Mouse (Mus musculus) embryonic facial prominence, embryonic 11.5 days (tissue): ENCODE data around the gene Lrmda. TPM values are rescaled to one million over a fixed set of nuclear protein-coding genes. Genes with fewer than 3 reads are reported as not detected.

ENCODE experiments used
- ATAC-seq: fragments of 200-750 bp; cut with Nextera tagmentation; replicated peaks from 2 replicates; pipeline ENCODE4 v1.8.0; 2017; ENCODE audit warnings: low read depth; ENCODE audit not compliant: insufficient number of reproducible peaks, low FRiP score, low TSS enrichment
- DNase-seq: peaks from one replicate; pipeline ENCODE4 v3.0.0-alpha.2; 2015; ENCODE audit warnings: low spot score
- H3K27ac ChIP-seq: fragments of 300-500 bp; sonication (generic); replicated peaks from 2 replicates; pipeline ENCODE4 v1.5.1; 2014; ENCODE audit warnings: mild to moderate bottlenecking, low read depth, low read length, control low read depth
- H3K27me3 ChIP-seq: fragments of 300-500 bp; sonication (generic); 2 replicates; pipeline ENCODE4 v1.6.1; 2014; ENCODE audit warnings: mild to moderate bottlenecking, low read length, moderate library complexity, mixed read lengths; ENCODE audit not compliant: control insufficient read depth, insufficient read depth
- H3K36me3 ChIP-seq: fragments of 300-500 bp; sonication (generic); replicated peaks from 2 replicates; pipeline ENCODE4 v1.6.1; 2014; ENCODE audit warnings: low read depth, mild to moderate bottlenecking, low read length, moderate library complexity, mixed read lengths; ENCODE audit not compliant: control insufficient read depth, insufficient read depth
- H3K4me1 ChIP-seq: fragments of 300-500 bp; sonication (generic); 2 replicates; pipeline ENCODE4 v1.6.1; 2014; ENCODE audit warnings: low read length, mixed read lengths; ENCODE audit not compliant: control insufficient read depth, insufficient read depth
- H3K4me2 ChIP-seq: fragments of 300-500 bp; sonication (generic); 2 replicates; pipeline ENCODE4 v1.6.1; 2014; ENCODE audit warnings: low read depth, mild to moderate bottlenecking, control low read depth, low read length, moderate library complexity
- H3K4me3 ChIP-seq: fragments of 300-500 bp; sonication (generic); 2 replicates; pipeline ENCODE4 v1.5.1; 2014; ENCODE audit warnings: low read depth, low read length, control low read depth
- H3K9ac ChIP-seq: fragments of 300-500 bp; sonication (generic); replicated peaks from 2 replicates; pipeline ENCODE4 v1.6.1; 2014; ENCODE audit warnings: mild to moderate bottlenecking, control low read depth, low read length
- H3K9me3 ChIP-seq: fragments of 300-500 bp; sonication (generic); replicated peaks from 2 replicates; pipeline ENCODE4 v1.6.1; 2016; ENCODE audit warnings: mild to moderate bottlenecking, low read length, inconsistent platforms, mixed read lengths; ENCODE audit not compliant: control insufficient read depth
- WGBS: fragments of 180-500 bp; shearing (Covaris S2); extraction: QIAGEN DNeasy Blood & Tissue Kit; methylation state at CpG from one replicate; pipeline ENCODE4 v1.1.7; 2014; 5-methylcytosine and 5-hydroxymethylcytosine counted together
- polyA plus RNA-seq: library from polyadenylated mRNA; unstranded; fragments of >200 nt; fragmentation: Nextera tagmentation; extraction: Ambion mirVana; gene quantifications from 2 replicates; pipeline ENCODE4 v1.2.1, GENCODE M21; 2014

Lrmda gene
- polyA plus RNA-seq, 1 experiment from 2014 or later = 0.22 TPM

GRCm38 (mm10) chr14:22051941-22052664 is 32.6 kb downstream of the Lrmda start:
- Histone ChIP-seq H3K27me3 (no peaks in the 10 kb centered on the region), H3K4me1 (0 out of 2 replicates have a peak, but pooled peaks cover 3% of the 10 kb centered on the region), H3K4me2 (no peak overlapping the region), H3K36me3 (no peaks in the 10 kb centered on the region), H3K4me3 (no peak overlapping the region), H3K9me3 (no peaks in the 10 kb centered on the region), H3K27ac (no peak overlapping the region), H3K9ac (no peak overlapping the region)
- DNase-seq (no peak), ATAC-seq (no peak)
- 78% methylated on average over 14 of the region's 14 CpGs for WGBS

GRCm38 (mm10) chr14:22055630-22056029 is 36.1 kb downstream of the Lrmda start:
- Histone ChIP-seq H3K36me3 (no peaks in the 10 kb centered on the region), H3K4me1 (no peaks in the 10 kb centered on the region), H3K9me3 (no peaks in the 10 kb centered on the region), H3K4me2 (no peak overlapping the region), H3K4me3 (no peak overlapping the region), H3K9ac (no peak overlapping the region), H3K27ac (no peak overlapping the region), H3K27me3 (no peaks in the 10 kb centered on the region)
- WGBS = 63% methylated on average over 8 of the region's 8 CpGs
- ATAC-seq (no peak), DNase-seq (no peak)

GRCm38 (mm10) chr14:22056246-22056645 is 36.7 kb downstream of the Lrmda start:
- Histone ChIP-seq H3K4me2 (no peak overlapping the region), H3K4me1 (no peaks in the 10 kb centered on the region), H3K36me3 (no peaks in the 10 kb centered on the region), H3K4me3 (no peak overlapping the region), H3K9ac (no peak overlapping the region), H3K9me3 (no peaks in the 10 kb centered on the region), H3K27ac (no peak overlapping the region), H3K27me3 (no peaks in the 10 kb centered on the region)
- 88% methylated on average over 4 of the region's 4 CpGs for WGBS
- ATAC-seq (no peak), DNase-seq (no peak)

GRCm38 (mm10) chr14:22058729-22059128 is 39.2 kb downstream of the Lrmda start:
- WGBS = 53% methylated on average over 1 of the region's 1 CpGs
- ATAC-seq = no peak

GRCm38 (mm10) chr14:22059348-22059861 is 39.9 kb downstream of the Lrmda start:
- Histone ChIP-seq H3K9ac (no peak overlapping the region), H3K36me3 (no peaks in the 10 kb centered on the region), H3K27me3 (no peaks in the 10 kb centered on the region), H3K4me3 (no peak overlapping the region), H3K4me2 (no peak overlapping the region), H3K9me3 (no peaks in the 10 kb centered on the region), H3K27ac (no peak overlapping the region), H3K4me1 (no peaks in the 10 kb centered on the region)
- WGBS = 89% methylated on average over 6 of the region's 6 CpGs
- DNase-seq (no peak), ATAC-seq (no peak)

More at GRCm38 (mm10) chr14:22058729-22059128, 39.2 kb downstream of the Lrmda start:
- no peaks in the 10 kb centered on the region for H3K4me1 ChIP-seq
- H3K9me3 ChIP-seq = no peaks in the 10 kb centered on the region
- no peak overlapping the region for H3K4me2 ChIP-seq
- no peak for DNase-seq
- no peak overlapping the region for H3K9ac ChIP-seq
- no peak overlapping the region for H3K27ac ChIP-seq
- H3K4me3 ChIP-seq = no peak overlapping the region
- no peaks in the 10 kb centered on the region for H3K36me3 ChIP-seq
- no peaks in the 10 kb centered on the region for H3K27me3 ChIP-seq

- no peaks in the 10 kb centered on the region for H3K4me1 ChIP-seq
- no peak overlapping the region for H3K4me2 ChIP-seq
- H3K9me3 ChIP-seq = no peaks in the 10 kb centered on the region
- H3K27ac ChIP-seq = no peak overlapping the region
- WGBS = 61% methylated on average over 7 of the region's 7 CpGs
- H3K36me3 ChIP-seq = no peaks in the 10 kb centered on the region
- H3K4me3 ChIP-seq = no peak overlapping the region
- H3K27me3 ChIP-seq = no peaks in the 10 kb centered on the region
- ATAC-seq (no peak), DNase-seq (no peak)
- no peak overlapping the region for H3K9ac ChIP-seq
These were observed 41.3 kb downstream of the Lrmda start for GRCm38 (mm10) chr14:22060787-22061186.

- DNase-seq (no peak), ATAC-seq (no peak)
- no peaks in the 10 kb centered on the region for H3K9me3 ChIP-seq
These were observed 42.8 kb downstream of the Lrmda start for GRCm38 (mm10) chr14:22062117-22062855.

GRCm38 (mm10) chr14:22069169-22069568 is 49.7 kb downstream of the Lrmda start:
- Histone ChIP-seq H3K9me3 (no peaks in the 10 kb centered on the region), H3K4me3 (no peak overlapping the region), H3K27ac (no peak overlapping the region), H3K36me3 (no peaks in the 10 kb centered on the region), H3K4me1 (no peaks in the 10 kb centered on the region), H3K9ac (no peak overlapping the region), H3K4me2 (no peak overlapping the region), H3K27me3 (no peaks in the 10 kb centered on the region)
- no peak for ATAC-seq
- peak; percentile 19 for DNase-seq
- 61% methylated on average over 2 of the region's 2 CpGs for WGBS

More at GRCm38 (mm10) chr14:22062117-22062855, 42.8 kb downstream of the Lrmda start:
- H3K4me2 ChIP-seq = no peak overlapping the region
- no peak overlapping the region for H3K9ac ChIP-seq
- H3K36me3 ChIP-seq = no peaks in the 10 kb centered on the region
- H3K4me1 ChIP-seq = no peaks in the 10 kb centered on the region
- WGBS = 87% methylated on average over 9 of the region's 9 CpGs
- no peak overlapping the region for H3K4me3 ChIP-seq
- no peak overlapping the region for H3K27ac ChIP-seq
- no peaks in the 10 kb centered on the region for H3K27me3 ChIP-seq
